29 mouse cellular contexts compared by ENCODE assay signal in genomic region chr16:20345464-20345863, GRCm38 (mm10). TPM values are rescaled to one million over a fixed set of nuclear protein-coding genes. Genes with fewer than 3 reads are reported as not detected.
"Had no signal": no experiment of that assay in that cellular context is flagged by ENCODE, and none has a peak within 500 bp of the region (broad histone marks: within the 10 kb centered on the region; RNA-seq: fewer than 3 reads in every experiment).

No protein-coding gene starts in this region.

- H3K27ac ChIP-seq: embryonic facial prominence, embryonic 10.5 days; embryonic facial prominence, embryonic 12.5 days; embryonic facial prominence, embryonic 13.5 days; embryonic facial prominence, embryonic 15.5 days; forebrain, embryonic 10.5 days; forebrain, embryonic 12.5 days; forebrain, embryonic 13.5 days; forebrain, embryonic 15.5 days; gastrocnemius, adult 2 months; heart, adult 2 months; heart, embryonic 10.5 days had no signal

- DNase-seq: cerebellum, adult 2 months; cerebellum, adult 8-10 months; cerebellum, adult 9-10 months; cerebellum, adult 9-11 months; cerebellum, postnatal 10 days; cerebellum, postnatal 14 days; cerebellum, postnatal 25 days; cerebellum, postnatal 36 days; embryo, embryonic 11 days; forebrain, postnatal 0 days; gastrocnemius, adult 2 months; gastrocnemius, postnatal 10 days; gastrocnemius, postnatal 14 days; gastrocnemius, postnatal 25 days; gastrocnemius, postnatal 36 days; heart, adult 18-20 months; heart, adult 2 months had no signal

- H3K4me3 ChIP-seq: embryonic facial prominence, embryonic 10.5 days; embryonic facial prominence, embryonic 12.5 days; embryonic facial prominence, embryonic 13.5 days; embryonic facial prominence, embryonic 15.5 days; erythroblast, embryonic 14.5 days; forebrain, embryonic 10.5 days; forebrain, embryonic 12.5 days; forebrain, embryonic 13.5 days; forebrain, embryonic 15.5 days; gastrocnemius, adult 2 months; heart, adult 2 months; heart, embryonic 10.5 days had no signal

- ATAC-seq: forebrain, embryonic 13.5 days; forebrain, embryonic 14.5 days; forebrain, embryonic 15.5 days; forebrain, embryonic 16.5 days; forebrain, postnatal 0 days had no signal

RNA-seq across cellular contexts. Expression of gene Cyp2ab1, which starts 20.3 kb away (rescaled TPM):
- total RNA-seq: forebrain, postnatal 0 days; gastrocnemius, postnatal 10 days had no signal
